Mouse (Mus musculus) hindlimb bud, embryonic 11.5 days (tissue): ENCODE data around the gene Snf8.

Source experiments
- DNase-seq: peaks from one replicate; pipeline ENCODE4 v3.0.0-alpha.2; 2012; ENCODE audit warnings: low read depth, low spot score; ENCODE audit errors: extremely low spot score

The Snf8 gene

GRCm38 (mm10) chr11:96020622-96021021 lies 14.1 kb upstream of the Snf8 start:
- DNase-seq = no peak

- no peak for DNase-seq
Observed at GRCm38 (mm10) chr11:96028130-96028529, 6.6 kb upstream of the Snf8 start.

- no peak for DNase-seq
Observed at GRCm38 (mm10) chr11:96030571-96030970, 4.1 kb upstream of the Snf8 start.

GRCm38 (mm10) chr11:96031701-96032100 lies 3.0 kb upstream of the Snf8 start:
- DNase-seq = no peak

- DNase-seq = no peak
Observed at GRCm38 (mm10) chr11:96033264-96033663, 1.4 kb upstream of the Snf8 start.

GRCm38 (mm10) chr11:96034116-96034515 lies 569 bp upstream of the Snf8 start:
- DNase-seq = no peak

GRCm38 (mm10) chr11:96035133-96035532 lies 448 bp downstream of the Snf8 start:
- DNase-seq = no peak

- no peak for DNase-seq
Observed at GRCm38 (mm10) chr11:96037499-96037898, 2.8 kb downstream of the Snf8 start.

GRCm38 (mm10) chr11:96038560-96038959 lies 3.9 kb downstream of the Snf8 start:
- DNase-seq = no peak

GRCm38 (mm10) chr11:96044803-96045567 lies 10.3 kb downstream of the Snf8 start:
- no peak for DNase-seq

- DNase-seq = no peak
Observed at GRCm38 (mm10) chr11:96046028-96046427, 11.3 kb downstream of the Snf8 start.

GRCm38 (mm10) chr11:96046793-96047192 lies 12.1 kb downstream of the Snf8 start:
- no peak for DNase-seq

- no peak for DNase-seq
Observed at GRCm38 (mm10) chr11:96047469-96048373, 13.0 kb downstream of the Snf8 start.

- no peak for DNase-seq
Observed at GRCm38 (mm10) chr11:96049939-96050338, 15.3 kb downstream of the Snf8 start.

- no peak for DNase-seq
Observed at GRCm38 (mm10) chr11:96050854-96051253, 16.2 kb downstream of the Snf8 start.

GRCm38 (mm10) chr11:96058309-96058708 lies 23.6 kb downstream of the Snf8 start:
- DNase-seq = no peak

GRCm38 (mm10) chr11:96064521-96065214 lies 30.0 kb downstream of the Snf8 start:
- DNase-seq = no peak

- DNase-seq = peak; percentile 62
Observed at GRCm38 (mm10) chr11:96065215-96065911, 30.7 kb downstream of the Snf8 start, which contains the start of gene Ube2z. Ube2z (minus strand) TSS chr11:96065388.

- DNase-seq = no peak
Observed at GRCm38 (mm10) chr11:96068231-96068630, 33.5 kb downstream of the Snf8 start.

GRCm38 (mm10) chr11:96070353-96070752 lies 35.7 kb downstream of the Snf8 start:
- DNase-seq = no peak

GRCm38 (mm10) chr11:96071013-96071412 lies 36.3 kb downstream of the Snf8 start:
- no peak for DNase-seq
